Mouse (Mus musculus): ENCODE measurements around the gene Angpt4. TPM values are rescaled to one million over a fixed set of nuclear protein-coding genes. Genes with fewer than 3 reads are reported as not detected.

Gene Angpt4
- total and polyA plus RNA-seq, 3 experiments = 0.23 to 1.0 (median 0.27) TPM

DNA sequence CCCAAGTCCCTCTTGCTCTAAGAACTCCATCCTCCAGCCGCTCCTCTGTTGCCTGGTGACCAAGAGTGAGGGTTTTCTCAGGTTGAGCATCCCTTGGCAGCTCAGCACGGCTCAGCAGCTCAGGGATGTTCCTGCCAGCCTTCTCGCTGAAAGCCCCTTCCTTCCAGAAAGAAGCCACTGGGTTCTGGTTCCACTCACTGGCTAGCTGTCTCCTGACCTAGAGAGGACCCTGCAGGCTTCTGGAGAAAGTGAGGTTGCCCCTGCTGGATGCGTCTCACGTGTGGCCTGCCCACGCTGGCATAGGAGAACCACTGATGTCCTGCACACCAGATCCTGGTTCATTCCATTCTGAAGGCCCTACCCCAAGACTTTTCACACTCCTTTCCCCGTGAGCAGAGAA lies 58.0 kb downstream of the Angpt4 start:
- H3K4me3 ChIP-seq = no peak overlapping the region
- no peaks in the 10 kb centered on the region for H3K27me3 ChIP-seq (ENCODE audit: control insufficient read depth, insufficient read depth, low read length)
- no peak for DNase-seq
- H3K79me2 ChIP-seq (replicated peaks; ENCODE audit: control insufficient read depth, insufficient read depth, low read length) = no peaks in the 10 kb centered on the region
- peak overlapping the region; percentile 33; the same call in 1 of the 2 replicates for H3K27ac ChIP-seq
- no peaks in the 10 kb centered on the region; the same call in 1 of the 2 replicates for H3K36me3 ChIP-seq (ENCODE audit: control insufficient read depth, insufficient read depth, low read length)
- no peak for TF ChIP-seq EP300 (IDR thresholded peaks at IDR 0.05; ENCODE audit: insufficient read depth, low read depth, low read length)
- no peak for TF ChIP-seq POLR2A (IDR thresholded peaks at IDR 0.05; ENCODE audit: insufficient read depth, low read depth, low read length)
- TF ChIP-seq CTCF (IDR thresholded peaks at IDR 0.05) = no peak
- intact Hi-C loops (cut with DNase I) = no loop called here
- 89% methylated on average over 7 of the region's 7 CpGs for WGBS
- no peak overlapping the region for H3K9ac ChIP-seq (ENCODE audit: low read depth, low read length)
- H3K4me1 ChIP-seq (ENCODE audit: control insufficient read depth, insufficient read depth, low read length) = peaks cover 20% of the 10 kb centered on the region

- Histone ChIP-seq H3K4me1 (ENCODE audit: control insufficient read depth, insufficient read depth, low read length) (peaks cover 20% of the 10 kb centered on the region), H3K27me3 (ENCODE audit: control insufficient read depth, insufficient read depth, low read length) (no peaks in the 10 kb centered on the region), H3K27ac (peak overlapping the region; percentile 33; the same call in 1 of the 2 replicates), H3K9ac (ENCODE audit: low read depth, low read length) (no peak overlapping the region), H3K79me2 (replicated peaks; ENCODE audit: control insufficient read depth, insufficient read depth, low read length) (no peaks in the 10 kb centered on the region), H3K4me3 (no peak overlapping the region), H3K36me3 (ENCODE audit: control insufficient read depth, insufficient read depth, low read length) (no peaks in the 10 kb centered on the region; the same call in 1 of the 2 replicates)
- DNase-seq = peak in 1 of 2 experiments; percentile 9
- no peak for TF ChIP-seq POLR2A (IDR thresholded peaks at IDR 0.05; ENCODE audit: insufficient read depth, low read depth, low read length)
- TF ChIP-seq CTCF (IDR thresholded peaks at IDR 0.05) = no peak
- TF ChIP-seq EP300 (IDR thresholded peaks at IDR 0.05; ENCODE audit: insufficient read depth, low read depth, low read length) = no peak
- 76% methylated on average over 6 of the region's 6 CpGs for WGBS
- intact Hi-C loops (cut with DNase I) = no loop called here
Measured at GRCm38 (mm10) chr2:151969396-151969795, 58.4 kb downstream of the Angpt4 start.

- TF ChIP-seq EP300 (IDR thresholded peaks at IDR 0.05; ENCODE audit: insufficient read depth, low read depth, low read length) = peak; percentile 54; the same call in 1 of the 2 replicates
- no peak for TF ChIP-seq CTCF (IDR thresholded peaks at IDR 0.05)
- TF ChIP-seq POLR2A (IDR thresholded peaks at IDR 0.05; ENCODE audit: insufficient read depth, low read depth, low read length) = peak; percentile 97
- H3K27me3 ChIP-seq (ENCODE audit: control insufficient read depth, insufficient read depth, low read length) = no peaks in the 10 kb centered on the region
- intact Hi-C loops (cut with DNase I) = no loop called here
- peak overlapping the region; percentile 44 for H3K4me3 ChIP-seq
- no peaks in the 10 kb centered on the region for H3K79me2 ChIP-seq (replicated peaks; ENCODE audit: control insufficient read depth, insufficient read depth, low read length)
- peak overlapping the region; percentile 46 for H3K27ac ChIP-seq
- peaks cover 20% of the 10 kb centered on the region for H3K4me1 ChIP-seq (ENCODE audit: control insufficient read depth, insufficient read depth, low read length)
- WGBS = 41% methylated on average over 53 of the region's 53 CpGs
- peak overlapping the region; percentile 48 for H3K9ac ChIP-seq (ENCODE audit: low read depth, low read length)
- DNase-seq = peak; percentile 89 to 90
- H3K36me3 ChIP-seq (ENCODE audit: control insufficient read depth, insufficient read depth, low read length) = no peaks in the 10 kb centered on the region; the same call in 1 of the 2 replicates
Measured at GRCm38 (mm10) chr2:151970191-151971172, 59.5 kb downstream of the Angpt4 start.

- Histone ChIP-seq H3K36me3 (ENCODE audit: control insufficient read depth, insufficient read depth, low read length) (no peaks in the 10 kb centered on the region; the same call in 1 of the 2 replicates), H3K9ac (ENCODE audit: low read depth, low read length) (no peak overlapping the region), H3K79me2 (replicated peaks; ENCODE audit: control insufficient read depth, insufficient read depth, low read length) (no peaks in the 10 kb centered on the region), H3K4me1 (ENCODE audit: control insufficient read depth, insufficient read depth, low read length) (peaks cover 20% of the 10 kb centered on the region), H3K27ac (no peak overlapping the region), H3K4me3 (no peak overlapping the region), H3K27me3 (ENCODE audit: control insufficient read depth, insufficient read depth, low read length) (no peaks in the 10 kb centered on the region)
- intact Hi-C loops (cut with DNase I) = no loop called here
- 90% methylated on average over 5 of the region's 5 CpGs for WGBS
- TF ChIP-seq POLR2A (IDR thresholded peaks at IDR 0.05; ENCODE audit: insufficient read depth, low read depth, low read length) (no peak), CTCF (IDR thresholded peaks at IDR 0.05) (no peak), EP300 (IDR thresholded peaks at IDR 0.05; ENCODE audit: insufficient read depth, low read depth, low read length) (no peak)
- DNase-seq = no peak
Measured at GRCm38 (mm10) chr2:151971748-151972147, 60.7 kb downstream of the Angpt4 start.

- TF ChIP-seq EP300 (IDR thresholded peaks at IDR 0.05; ENCODE audit: insufficient read depth, low read depth, low read length) (no peak), CTCF (IDR thresholded peaks at IDR 0.05) (no peak), POLR2A (IDR thresholded peaks at IDR 0.05; ENCODE audit: insufficient read depth, low read depth, low read length) (no peak)
- peak overlapping the region; percentile 60 for H3K27ac ChIP-seq
- intact Hi-C loops (cut with DNase I) = no loop called here
- no peaks in the 10 kb centered on the region; the same call in 1 of the 2 replicates for H3K36me3 ChIP-seq (ENCODE audit: control insufficient read depth, insufficient read depth, low read length)
- peak overlapping the region; percentile 66 for H3K9ac ChIP-seq (ENCODE audit: low read depth, low read length)
- peak overlapping the region; percentile 49 for H3K4me3 ChIP-seq
- peak; percentile 50 to 57 for DNase-seq
- H3K27me3 ChIP-seq (ENCODE audit: control insufficient read depth, insufficient read depth, low read length) = no peaks in the 10 kb centered on the region
- peaks cover 26% of the 10 kb centered on the region for H3K4me1 ChIP-seq (ENCODE audit: control insufficient read depth, insufficient read depth, low read length)
- WGBS = 30% methylated on average over 23 of the region's 23 CpGs
- no peaks in the 10 kb centered on the region for H3K79me2 ChIP-seq (replicated peaks; ENCODE audit: control insufficient read depth, insufficient read depth, low read length)
Measured at GRCm38 (mm10) chr2:151972880-151973594, 62.0 kb downstream of the Angpt4 start.

Measured in heart, adult 2 months (tissue).